In the genomic region with DNA sequence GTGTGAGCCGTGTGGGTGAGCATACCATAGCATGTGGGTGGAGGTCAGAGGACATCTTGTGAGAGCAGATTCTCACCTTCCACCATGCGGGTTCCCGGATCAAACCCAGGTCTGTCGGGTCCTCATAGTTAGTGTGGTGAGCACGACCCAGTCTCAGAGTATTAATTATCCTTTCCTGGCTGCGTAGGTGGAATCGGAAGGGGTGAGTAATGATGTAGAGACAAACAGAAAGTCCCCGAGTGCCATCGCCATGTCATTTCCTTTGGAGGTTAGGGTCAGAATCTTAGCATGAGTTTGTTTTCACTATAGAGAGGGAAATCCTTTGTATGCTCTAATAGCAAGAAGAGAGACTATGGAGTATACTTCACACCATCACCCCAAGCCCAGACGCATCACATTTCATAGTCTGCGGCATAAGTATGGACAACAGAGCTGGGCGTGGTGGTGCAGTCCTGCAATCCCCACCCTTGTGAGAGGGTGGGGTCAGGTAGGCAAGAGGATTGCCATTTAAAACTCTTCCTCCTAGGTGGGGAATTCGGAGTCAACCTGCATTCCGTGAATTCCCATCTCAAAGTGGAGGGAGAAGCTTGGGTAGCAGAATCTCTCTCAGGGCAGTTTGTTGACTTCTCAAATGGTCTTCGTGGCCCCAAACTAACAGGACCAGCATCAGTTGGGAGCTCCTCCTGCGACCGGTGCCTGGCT, we compare ENCODE assay signal across 21 mouse cellular contexts.
"Had no signal": no experiment of that assay in that cellular context is flagged by ENCODE, and none has a peak within 500 bp of the region (broad histone marks: within the 10 kb centered on the region; RNA-seq: fewer than 3 reads in every experiment).

No protein-coding gene starts in this region.

- H3K27ac ChIP-seq: kidney, embryonic 15.5 days; limb, embryonic 12.5 days; limb, embryonic 15.5 days; liver, embryonic 14.5 days; macrophage; midbrain, embryonic 12.5 days; midbrain, embryonic 15.5 days; neural tube, embryonic 12.5 days; neural tube, embryonic 15.5 days; stomach, postnatal 0 days had no signal

- H3K9me3 ChIP-seq: kidney, embryonic 15.5 days; limb, embryonic 12.5 days; limb, embryonic 15.5 days; midbrain, embryonic 12.5 days; midbrain, embryonic 15.5 days; neural tube, embryonic 12.5 days; neural tube, embryonic 15.5 days had no signal

- H3K4me1 ChIP-seq: limb, embryonic 12.5 days; limb, embryonic 15.5 days; midbrain, embryonic 12.5 days; midbrain, embryonic 15.5 days; neural tube, embryonic 12.5 days had no signal

- DNase-seq: kidney, postnatal 10 days; kidney, postnatal 36 days; left cerebral cortex, postnatal 4 days; liver, postnatal 0 days; lung, embryonic 14.5 days; right cerebral cortex, adult 18-20 months; right cerebral cortex, postnatal 25 days; thymus, adult 2 months; thymus, postnatal 14 days; thymus, postnatal 4 days had no signal

- H3K4me3 ChIP-seq: kidney, embryonic 15.5 days; limb, embryonic 12.5 days; limb, embryonic 15.5 days; midbrain, embryonic 12.5 days; midbrain, embryonic 15.5 days; neural tube, embryonic 12.5 days; neural tube, embryonic 15.5 days had no signal

- H3K36me3 ChIP-seq: kidney, embryonic 15.5 days; limb, embryonic 12.5 days; limb, embryonic 15.5 days; midbrain, embryonic 12.5 days; midbrain, embryonic 15.5 days; neural tube, embryonic 12.5 days; neural tube, embryonic 15.5 days had no signal

- ATAC-seq: liver, postnatal 0 days; lung, postnatal 0 days; midbrain, embryonic 15.5 days had no signal

- H3K9ac ChIP-seq: kidney, embryonic 15.5 days; limb, embryonic 12.5 days; limb, embryonic 15.5 days; liver, embryonic 14.5 days; liver, postnatal 0 days; lung, embryonic 14.5 days; midbrain, embryonic 12.5 days; midbrain, embryonic 15.5 days; neural tube, embryonic 12.5 days; neural tube, embryonic 15.5 days had no signal
